Mouse (Mus musculus): Measurements from ENCODE around the gene 4930474N05Rik. TPM values are rescaled to one million over a fixed set of nuclear protein-coding genes. Genes with fewer than 3 reads are reported as not detected.

4930474N05Rik gene
- not detected in 2 replicates for polyA plus RNA-seq (2015; fragmentation: Nextera tagmentation; extraction: Ambion mirVana)

DNA sequence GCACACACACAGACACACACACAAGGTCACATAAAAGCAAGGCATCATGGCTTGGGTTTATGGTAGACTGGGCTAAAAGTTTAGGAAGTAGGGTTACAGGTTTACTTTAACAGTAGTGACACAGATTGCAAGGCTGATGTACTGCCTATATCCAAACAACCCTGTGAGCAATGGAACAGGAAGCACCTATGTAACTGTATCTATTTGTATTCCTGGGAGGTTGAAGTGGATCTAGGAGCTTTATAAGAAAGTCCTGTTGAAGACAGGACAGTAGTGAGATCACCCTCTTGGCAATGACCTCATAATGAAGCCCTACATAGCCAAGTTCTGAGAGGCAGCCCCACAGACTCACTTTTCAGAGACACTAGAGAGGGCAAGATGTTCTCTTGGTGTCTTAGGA lies at the start of gene 4930474N05Rik:
Gene 4930474N05Rik (plus strand): TSS at position 301 of the 400 bp plus-strand sequence.
- H3K27me3 ChIP-seq (ENCODE audit: control insufficient read depth, insufficient read depth, low read depth, low read length): no peaks in the 10 kb centered on the region
- H3K4me1 ChIP-seq (ENCODE audit: control insufficient read depth, low read depth, low read length): no peaks in the 10 kb centered on the region
- H3K36me3 ChIP-seq (ENCODE audit: control insufficient read depth, insufficient read depth): no peaks in the 10 kb centered on the region
- ATAC-seq (ENCODE audit: low read depth): no peak
- H3K4me2 ChIP-seq (ENCODE audit: low read depth, low read length): no peak within 1 kb of the TSS
- no peak within 1 kb of the TSS for H3K9ac ChIP-seq (ENCODE audit: low read depth, low read length)
- no peak within 1 kb of the TSS for H3K4me3 ChIP-seq (ENCODE audit: low read depth, low read length)
- H3K27ac ChIP-seq (ENCODE audit: low read length): no peak within 1 kb of the TSS
- H3K9me3 ChIP-seq (replicated peaks; ENCODE audit: control insufficient read depth, low read length): no peaks in the 10 kb centered on the region

GRCm38 (mm10) chr14:36048746-36049391 lies 45.8 kb upstream of the 4930474N05Rik start:
- Histone ChIP-seq H3K9ac (ENCODE audit: low read depth, low read length) (no peak overlapping the region), H3K27me3 (ENCODE audit: control insufficient read depth, insufficient read depth, low read depth, low read length) (no peaks in the 10 kb centered on the region), H3K4me1 (ENCODE audit: control insufficient read depth, low read depth, low read length) (no peaks in the 10 kb centered on the region), H3K36me3 (ENCODE audit: control insufficient read depth, insufficient read depth) (no peaks in the 10 kb centered on the region), H3K4me2 (ENCODE audit: low read depth, low read length) (no peak overlapping the region), H3K4me3 (ENCODE audit: low read depth, low read length) (no peak overlapping the region), H3K9me3 (replicated peaks; ENCODE audit: control insufficient read depth, low read length) (no peaks in the 10 kb centered on the region), H3K27ac (ENCODE audit: low read length) (no peak overlapping the region)
- 45% methylated on average over 9 of the region's 9 CpGs for WGBS (ENCODE audit: insufficient replicate concordance)
- ATAC-seq (ENCODE audit: low read depth): no peak

GRCm38 (mm10) chr14:36053281-36053680 lies 41.4 kb upstream of the 4930474N05Rik start:
- H3K4me1 ChIP-seq (ENCODE audit: control insufficient read depth, low read depth, low read length): no peaks in the 10 kb centered on the region
- no peaks in the 10 kb centered on the region for H3K9me3 ChIP-seq (replicated peaks; ENCODE audit: control insufficient read depth, low read length)
- H3K27me3 ChIP-seq (ENCODE audit: control insufficient read depth, insufficient read depth, low read depth, low read length): no peaks in the 10 kb centered on the region
- no peaks in the 10 kb centered on the region for H3K36me3 ChIP-seq (ENCODE audit: control insufficient read depth, insufficient read depth)
- 44% methylated on average over 2 of the region's 2 CpGs for WGBS (ENCODE audit: insufficient replicate concordance)
- no peak overlapping the region for H3K27ac ChIP-seq (ENCODE audit: low read length)
- H3K4me2 ChIP-seq (ENCODE audit: low read depth, low read length): no peak overlapping the region
- ATAC-seq (ENCODE audit: low read depth): no peak
- no peak overlapping the region for H3K4me3 ChIP-seq (ENCODE audit: low read depth, low read length)
- H3K9ac ChIP-seq (ENCODE audit: low read depth, low read length): no peak overlapping the region

DNA sequence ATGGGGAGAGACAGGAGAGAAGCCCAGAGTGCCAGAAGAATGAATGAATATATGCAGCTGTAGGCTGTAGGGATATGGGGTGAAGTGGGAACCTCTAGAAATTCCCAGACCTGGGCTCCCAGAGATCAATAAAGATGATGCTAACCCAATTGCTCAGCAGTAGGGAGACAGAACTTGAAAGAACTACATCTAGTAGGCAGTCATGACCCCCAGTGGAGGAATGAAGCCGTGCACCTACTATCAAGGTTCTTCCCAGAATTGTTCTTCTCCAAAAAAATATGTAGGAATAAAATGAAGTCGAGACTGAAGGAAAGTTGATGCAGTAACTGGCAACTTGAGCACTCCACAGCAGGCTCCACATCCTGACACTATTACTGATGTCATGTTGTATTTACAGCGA lies 3.8 kb downstream of the 4930474N05Rik start:
- Histone ChIP-seq H3K9ac (ENCODE audit: low read depth, low read length) (no peak overlapping the region), H3K27me3 (ENCODE audit: control insufficient read depth, insufficient read depth, low read depth, low read length) (no peaks in the 10 kb centered on the region), H3K4me3 (ENCODE audit: low read depth, low read length) (no peak overlapping the region), H3K4me1 (ENCODE audit: control insufficient read depth, low read depth, low read length) (no peaks in the 10 kb centered on the region), H3K4me2 (ENCODE audit: low read depth, low read length) (no peak overlapping the region), H3K36me3 (ENCODE audit: control insufficient read depth, insufficient read depth) (no peaks in the 10 kb centered on the region), H3K9me3 (replicated peaks; ENCODE audit: control insufficient read depth, low read length) (no peaks in the 10 kb centered on the region), H3K27ac (ENCODE audit: low read length) (no peak overlapping the region)
- ATAC-seq (ENCODE audit: low read depth): no peak
- WGBS (ENCODE audit: insufficient replicate concordance): 59% methylated on average over 3 of the region's 3 CpGs

DNA sequence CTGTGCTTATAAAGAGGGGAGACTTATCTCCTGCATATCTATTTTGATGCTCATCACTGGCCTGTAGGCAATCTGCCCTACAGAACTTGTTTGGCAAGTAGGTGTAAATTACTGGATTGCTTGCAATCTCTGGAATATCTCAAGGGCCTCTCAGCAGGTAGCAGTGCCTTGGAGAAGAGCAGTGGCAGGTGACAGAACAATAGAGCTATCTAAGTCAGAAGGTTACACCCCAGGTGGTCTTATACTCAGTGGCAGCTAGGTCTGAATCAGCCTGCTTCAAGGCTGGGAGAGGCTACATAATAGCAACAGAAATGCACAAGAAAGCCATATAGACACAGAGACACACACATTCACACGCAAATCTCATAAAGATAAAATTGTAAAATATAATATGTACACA lies 4.9 kb downstream of the 4930474N05Rik start:
- Histone ChIP-seq H3K9me3 (replicated peaks; ENCODE audit: control insufficient read depth, low read length) (no peaks in the 10 kb centered on the region), H3K4me2 (ENCODE audit: low read depth, low read length) (no peak overlapping the region), H3K27ac (ENCODE audit: low read length) (no peak overlapping the region), H3K4me1 (ENCODE audit: control insufficient read depth, low read depth, low read length) (no peaks in the 10 kb centered on the region), H3K4me3 (ENCODE audit: low read depth, low read length) (no peak overlapping the region), H3K36me3 (ENCODE audit: control insufficient read depth, insufficient read depth) (no peaks in the 10 kb centered on the region), H3K9ac (ENCODE audit: low read depth, low read length) (no peak overlapping the region), H3K27me3 (ENCODE audit: control insufficient read depth, insufficient read depth, low read depth, low read length) (no peaks in the 10 kb centered on the region)
- ATAC-seq (ENCODE audit: low read depth): no peak
- WGBS (ENCODE audit: insufficient replicate concordance): 51% methylated on average over 1 of the region's 1 CpGs

GRCm38 (mm10) chr14:36100731-36101130 lies 6.0 kb downstream of the 4930474N05Rik start:
- WGBS (ENCODE audit: insufficient replicate concordance): 5% methylated on average over 1 of the region's 1 CpGs
- Histone ChIP-seq H3K9ac (ENCODE audit: low read depth, low read length) (no peak overlapping the region), H3K27me3 (ENCODE audit: control insufficient read depth, insufficient read depth, low read depth, low read length) (no peaks in the 10 kb centered on the region), H3K36me3 (ENCODE audit: control insufficient read depth, insufficient read depth) (no peaks in the 10 kb centered on the region), H3K9me3 (replicated peaks; ENCODE audit: control insufficient read depth, low read length) (no peaks in the 10 kb centered on the region), H3K27ac (ENCODE audit: low read length) (no peak overlapping the region), H3K4me1 (ENCODE audit: control insufficient read depth, low read depth, low read length) (no peaks in the 10 kb centered on the region), H3K4me2 (ENCODE audit: low read depth, low read length) (no peak overlapping the region), H3K4me3 (ENCODE audit: low read depth, low read length) (no peak overlapping the region)
- ATAC-seq (ENCODE audit: low read depth): no peak

DNA sequence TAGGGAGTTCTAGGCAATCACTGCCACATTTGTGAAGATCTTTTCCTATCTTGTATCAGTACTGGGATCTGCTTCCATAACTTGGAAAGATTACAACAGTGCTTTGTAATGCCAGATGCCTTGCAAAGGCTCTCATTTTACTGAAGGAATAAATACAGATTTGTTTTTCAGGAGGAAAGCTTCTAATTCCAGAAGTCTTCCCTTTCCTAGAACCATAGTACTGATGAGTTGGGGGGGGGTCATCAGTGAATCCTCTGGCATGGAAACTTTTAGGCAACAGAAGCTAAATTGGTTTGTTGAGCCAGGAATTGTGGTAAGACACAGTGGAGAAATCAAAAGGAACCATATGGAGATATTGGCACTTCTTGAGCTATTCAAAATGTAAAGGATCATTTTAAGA lies 19.8 kb downstream of the 4930474N05Rik start:
- ATAC-seq (ENCODE audit: low read depth): no peak
- Histone ChIP-seq H3K27me3 (ENCODE audit: control insufficient read depth, insufficient read depth, low read depth, low read length) (no peaks in the 10 kb centered on the region), H3K4me2 (ENCODE audit: low read depth, low read length) (no peak overlapping the region), H3K27ac (ENCODE audit: low read length) (no peak overlapping the region), H3K4me3 (ENCODE audit: low read depth, low read length) (no peak overlapping the region), H3K4me1 (ENCODE audit: control insufficient read depth, low read depth, low read length) (no peaks in the 10 kb centered on the region), H3K36me3 (ENCODE audit: control insufficient read depth, insufficient read depth) (no peaks in the 10 kb centered on the region), H3K9ac (ENCODE audit: low read depth, low read length) (no peak overlapping the region), H3K9me3 (replicated peaks; ENCODE audit: control insufficient read depth, low read length) (no peaks in the 10 kb centered on the region)

GRCm38 (mm10) chr14:36123775-36124335 lies 29.1 kb downstream of the 4930474N05Rik start:
- no peaks in the 10 kb centered on the region for H3K9me3 ChIP-seq (replicated peaks; ENCODE audit: control insufficient read depth, low read length)
- no peaks in the 10 kb centered on the region for H3K27me3 ChIP-seq (ENCODE audit: control insufficient read depth, insufficient read depth, low read depth, low read length)
- H3K4me3 ChIP-seq (ENCODE audit: low read depth, low read length): no peak overlapping the region
- no peak overlapping the region for H3K27ac ChIP-seq (ENCODE audit: low read length)
- 56% methylated on average over 2 of the region's 2 CpGs for WGBS (ENCODE audit: insufficient replicate concordance)
- no peaks in the 10 kb centered on the region for H3K4me1 ChIP-seq (ENCODE audit: control insufficient read depth, low read depth, low read length)
- ATAC-seq (ENCODE audit: low read depth): no peak
- H3K9ac ChIP-seq (ENCODE audit: low read depth, low read length): no peak overlapping the region
- H3K4me2 ChIP-seq (ENCODE audit: low read depth, low read length): no peak overlapping the region
- no peaks in the 10 kb centered on the region for H3K36me3 ChIP-seq (ENCODE audit: control insufficient read depth, insufficient read depth)

GRCm38 (mm10) chr14:36135749-36136148 lies 41.0 kb downstream of the 4930474N05Rik start:
- Histone ChIP-seq H3K9ac (ENCODE audit: low read depth, low read length) (no peak overlapping the region), H3K4me1 (ENCODE audit: control insufficient read depth, low read depth, low read length) (no peaks in the 10 kb centered on the region), H3K27ac (ENCODE audit: low read length) (no peak overlapping the region), H3K4me3 (ENCODE audit: low read depth, low read length) (no peak overlapping the region), H3K36me3 (ENCODE audit: control insufficient read depth, insufficient read depth) (no peaks in the 10 kb centered on the region), H3K27me3 (ENCODE audit: control insufficient read depth, insufficient read depth, low read depth, low read length) (no peaks in the 10 kb centered on the region), H3K9me3 (replicated peaks; ENCODE audit: control insufficient read depth, low read length) (no peaks in the 10 kb centered on the region), H3K4me2 (ENCODE audit: low read depth, low read length) (no peak overlapping the region)
- ATAC-seq (ENCODE audit: low read depth): no peak
- WGBS (ENCODE audit: insufficient replicate concordance): 55% methylated on average over 3 of the region's 3 CpGs
